Mouse (Mus musculus) embryo, embryonic 10 days (tissue): ENCODE measurements around the gene Myadm.

Experiments used
- DNase-seq: peaks from one replicate; pipeline ENCODE4 v3.0.0-alpha.2; 2015; ENCODE audit warnings: low spot score

Gene Myadm

GRCm38 (mm10) chr7:3317704-3318103 is 28.8 kb downstream of the Myadm start:
- no peak for DNase-seq

GRCm38 (mm10) chr7:3320856-3321255 is 32.0 kb downstream of the Myadm start:
- no peak for DNase-seq

GRCm38 (mm10) chr7:3323826-3324225 is 34.9 kb downstream of the Myadm start:
- DNase-seq, result no peak

DNA sequence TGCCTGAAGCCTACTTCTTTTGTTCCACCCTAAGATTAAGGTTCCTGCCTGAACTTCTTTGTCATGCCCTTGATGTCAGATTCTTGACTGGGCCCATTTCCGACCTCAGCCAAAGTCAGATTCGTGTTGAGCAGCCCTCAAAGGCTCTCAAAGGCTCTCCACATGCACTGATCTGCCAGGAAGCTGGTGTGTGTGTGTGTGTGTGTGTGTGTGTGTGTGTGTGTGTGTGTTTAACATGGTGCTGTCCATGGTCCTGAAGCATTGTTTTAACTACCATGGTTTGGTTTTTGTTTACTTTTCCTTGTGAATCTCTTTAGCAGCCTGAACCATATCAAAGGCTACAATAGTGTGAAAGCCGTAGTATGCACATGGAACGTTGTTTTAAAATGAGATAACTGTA is 39.1 kb downstream of the Myadm start:
- peak; percentile 36 for DNase-seq

- DNase-seq, result peak; percentile 86
Measured at GRCm38 (mm10) chr7:3329776-3330546, 41.1 kb downstream of the Myadm start.

DNA sequence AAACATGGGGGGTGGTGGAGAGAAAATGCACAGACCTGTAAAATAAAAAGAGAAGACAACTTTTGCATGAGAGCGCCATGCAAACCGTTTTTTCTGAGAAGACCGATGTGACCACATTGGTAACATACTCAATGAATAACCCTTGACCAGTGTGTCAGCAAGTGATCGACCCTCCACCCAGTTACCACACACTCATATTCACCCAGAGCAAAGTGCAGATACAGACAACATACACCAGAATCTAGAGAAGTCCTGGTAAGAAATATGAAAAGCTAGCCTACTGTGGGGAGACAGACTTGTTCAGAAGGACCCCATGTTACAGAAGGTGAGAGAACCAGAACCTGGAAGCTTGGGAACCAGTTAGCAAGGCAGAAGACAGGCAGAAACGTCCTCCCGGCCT is 42.3 kb downstream of the Myadm start:
- DNase-seq, result no peak

DNA sequence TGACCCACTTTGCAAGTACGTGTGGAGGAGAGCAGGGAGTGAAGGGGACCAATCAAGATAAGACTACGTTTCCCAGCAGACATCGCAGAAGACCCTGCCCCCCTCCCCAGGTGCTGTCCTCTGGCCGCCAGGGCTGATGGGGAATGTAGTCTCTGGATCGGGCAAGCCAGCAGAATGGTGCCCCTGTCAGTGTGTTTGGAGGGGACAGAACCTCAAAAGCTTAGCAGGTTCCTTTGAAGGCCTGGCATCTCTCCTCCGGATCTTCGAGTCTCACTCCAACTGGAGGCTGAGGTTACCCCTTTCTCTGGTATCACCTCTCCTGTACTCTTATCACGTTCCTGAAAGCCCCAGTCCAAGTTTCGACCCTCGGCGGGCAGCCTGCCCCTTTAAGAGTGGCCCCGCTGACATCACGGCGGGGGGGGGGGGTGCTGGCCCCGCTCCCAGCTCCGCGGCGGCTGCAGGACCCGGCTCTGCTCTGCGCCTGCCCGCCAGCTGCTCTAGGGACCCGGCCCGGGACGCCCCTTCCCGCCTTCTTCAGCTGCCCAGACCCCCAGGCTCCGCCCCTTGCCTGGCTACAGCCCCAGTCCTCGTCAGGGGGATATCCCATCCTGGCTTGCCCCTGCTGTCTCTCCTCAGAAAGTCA is 42.8 kb downstream of the Myadm start:
- DNase-seq, result peak; percentile 89

GRCm38 (mm10) chr7:3332224-3332615 is 43.3 kb downstream of the Myadm start:
- DNase-seq, result no peak

DNA sequence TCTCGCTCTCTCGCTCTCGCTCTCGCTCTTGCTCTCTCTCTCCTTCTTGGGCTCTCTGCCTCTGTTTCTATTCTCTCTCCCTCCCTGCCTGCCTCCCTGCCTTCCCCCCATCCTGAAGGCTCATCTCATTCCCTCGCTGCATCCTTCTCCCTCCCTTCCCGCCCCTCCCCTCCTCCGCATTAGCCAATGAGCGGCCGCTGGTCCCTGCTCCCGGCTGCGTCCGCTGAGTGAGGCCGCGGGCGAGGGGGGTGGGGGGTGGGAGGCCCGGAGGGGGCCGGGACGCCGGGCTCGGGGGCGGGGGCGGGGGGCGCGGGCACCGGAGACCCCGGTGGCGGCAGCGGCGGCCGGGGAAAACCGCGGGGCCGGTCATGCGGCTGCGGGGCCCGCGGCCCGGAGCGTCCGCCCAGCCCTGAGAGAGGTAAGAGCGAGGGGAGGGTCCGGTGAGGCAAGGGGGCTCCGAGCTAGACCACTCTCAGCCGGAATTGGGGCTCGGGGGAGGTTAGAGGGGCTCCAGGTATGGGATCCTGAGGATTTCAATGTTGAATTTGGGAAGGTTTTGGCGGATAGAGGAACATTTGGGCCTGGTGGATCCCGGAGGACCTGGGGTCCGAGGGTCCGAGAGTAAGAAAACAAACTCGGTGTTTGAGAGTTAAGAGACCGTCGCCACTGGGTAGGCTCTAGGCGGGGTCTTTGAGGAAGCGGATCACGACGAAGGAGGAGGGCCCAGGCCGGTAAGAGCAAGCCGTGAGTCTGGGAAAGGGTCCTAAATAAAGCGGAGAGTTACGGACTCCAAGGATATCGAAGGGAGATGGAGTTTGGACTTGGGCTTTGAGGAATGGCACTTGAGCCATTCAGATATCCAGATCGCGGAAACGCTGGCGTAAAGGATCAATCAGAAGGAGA is 44.0 kb downstream of the Myadm start, which contains the start of gene Cacng7:
Gene Cacng7 (plus strand): TSS at position 337 of the 903 bp plus-strand sequence.
- peak; percentile 77 for DNase-seq

DNA sequence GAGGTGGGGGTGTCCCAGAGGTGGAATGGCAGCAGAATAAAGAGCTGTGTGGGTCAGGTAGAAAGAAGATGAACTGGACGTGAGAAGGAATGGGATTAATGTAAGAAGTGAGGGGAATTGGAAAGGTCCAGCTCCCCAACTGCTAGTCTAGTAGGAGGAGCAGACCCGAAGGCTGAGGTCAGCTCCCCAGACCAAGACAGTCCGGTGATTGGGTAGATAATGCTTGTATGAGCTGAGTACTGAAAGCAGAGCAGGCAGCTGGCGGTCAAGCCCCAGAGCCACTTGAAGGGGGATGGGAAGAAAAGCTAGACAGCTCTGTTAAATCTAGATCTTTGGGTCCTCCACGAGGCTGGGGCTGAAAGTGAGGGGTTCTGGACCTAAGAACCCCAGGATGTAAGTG is 44.7 kb downstream of the Myadm start:
- DNase-seq, result peak; percentile 43

DNA sequence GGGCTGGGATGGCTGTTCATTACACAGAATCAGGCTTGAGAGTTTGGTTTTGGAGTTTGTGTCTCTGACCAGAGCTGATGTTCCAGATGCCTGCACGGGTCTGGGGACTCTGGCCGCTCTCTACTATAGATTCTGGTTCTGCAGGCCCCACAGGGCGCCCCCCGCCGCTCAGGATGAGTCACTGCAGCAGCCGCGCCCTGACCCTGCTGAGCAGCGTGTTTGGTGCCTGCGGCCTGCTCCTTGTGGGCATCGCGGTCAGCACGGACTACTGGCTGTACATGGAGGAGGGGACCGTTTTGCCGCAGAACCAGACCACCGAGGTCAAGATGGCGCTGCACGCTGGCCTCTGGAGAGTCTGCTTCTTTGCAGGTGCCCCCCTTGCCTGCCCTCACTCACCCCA is 47.5 kb downstream of the Myadm start:
- no peak for DNase-seq

- no peak for DNase-seq
Measured at GRCm38 (mm10) chr7:3338286-3338935, 49.5 kb downstream of the Myadm start.

- no peak for DNase-seq
Measured at GRCm38 (mm10) chr7:3339010-3339409, 50.1 kb downstream of the Myadm start.

DNA sequence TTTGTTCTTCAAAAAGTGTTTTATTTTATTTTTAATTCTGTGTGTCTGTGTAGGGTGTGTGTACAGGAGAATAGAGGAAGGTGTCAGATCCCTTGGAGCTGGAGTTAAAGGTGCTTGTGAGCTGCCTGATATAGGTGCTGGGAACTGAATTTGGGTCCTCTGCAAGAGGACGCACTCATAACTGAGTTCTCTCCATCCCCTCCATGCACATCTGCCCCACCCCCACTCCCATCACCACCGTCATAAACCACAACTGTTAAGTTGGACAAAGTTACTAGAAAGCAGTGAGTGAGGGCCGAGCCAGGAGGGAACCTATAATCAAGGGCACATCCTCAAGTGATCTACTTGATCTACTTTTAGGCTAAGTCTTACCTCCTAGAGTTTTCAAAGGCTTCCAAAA is 55.0 kb downstream of the Myadm start:
- DNase-seq, result no peak

- DNase-seq, result no peak
Measured at GRCm38 (mm10) chr7:3345301-3345700, 56.4 kb downstream of the Myadm start.

DNA sequence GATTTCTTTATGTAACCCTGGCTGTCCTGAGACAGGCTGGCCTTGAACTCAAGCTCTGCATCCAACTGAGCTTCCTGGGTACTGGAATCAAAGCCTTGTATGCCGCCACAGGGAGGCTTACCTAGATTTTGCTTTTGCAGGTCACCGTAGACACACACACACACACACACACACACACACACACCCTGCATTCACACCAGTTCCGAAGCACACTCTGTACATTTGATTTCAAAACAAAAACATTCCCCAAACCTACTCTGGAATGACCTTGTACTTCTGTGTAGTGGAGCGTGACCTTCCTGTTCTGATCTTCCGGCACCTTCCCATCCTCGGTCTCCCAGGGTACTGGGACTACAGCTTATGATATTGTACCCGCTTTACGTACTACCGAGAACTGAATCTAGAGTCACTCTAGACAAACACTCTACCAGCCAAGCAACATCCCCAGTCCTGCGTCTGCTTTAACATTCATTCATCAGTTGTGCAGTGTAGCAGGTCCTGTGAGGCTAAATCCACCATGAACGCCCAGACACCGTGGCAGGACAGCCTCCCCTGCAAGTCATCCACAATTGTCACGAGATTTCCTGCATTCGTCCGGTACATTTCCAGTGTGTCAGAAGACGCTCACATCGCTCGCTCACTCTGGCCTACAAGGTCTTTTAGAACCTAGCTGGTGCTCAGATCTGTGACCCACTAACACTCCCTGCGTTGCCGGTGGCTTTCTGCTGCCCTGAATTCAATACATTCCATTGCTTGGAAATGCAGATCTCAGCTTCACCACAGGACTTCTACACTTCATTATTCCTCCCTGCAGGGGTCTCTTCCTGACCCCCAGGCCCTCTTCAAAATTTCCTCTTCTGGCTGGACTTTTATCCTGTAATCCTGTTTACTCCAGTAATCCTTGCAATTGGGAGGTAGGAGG is 58.7 kb downstream of the Myadm start:
- DNase-seq, result no peak

DNA sequence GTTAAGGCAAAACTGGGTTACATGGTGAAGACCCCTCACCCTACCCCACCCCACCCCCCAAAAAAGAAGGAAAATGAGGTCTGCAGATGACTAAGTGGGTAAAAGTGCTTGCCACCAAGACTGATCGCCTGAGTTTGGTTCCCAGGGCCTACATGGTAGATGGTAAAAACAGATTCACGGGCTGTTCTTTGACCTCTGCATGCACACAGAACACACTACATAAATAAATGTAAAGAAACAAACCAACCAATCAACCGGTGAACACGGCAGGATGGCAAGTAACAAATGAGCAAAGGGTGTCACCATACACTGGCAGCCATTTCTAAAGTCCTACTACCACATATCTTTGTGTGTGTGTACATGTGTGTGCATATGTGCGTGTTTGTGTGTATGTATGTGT is 59.4 kb downstream of the Myadm start:
- no peak for DNase-seq

DNA sequence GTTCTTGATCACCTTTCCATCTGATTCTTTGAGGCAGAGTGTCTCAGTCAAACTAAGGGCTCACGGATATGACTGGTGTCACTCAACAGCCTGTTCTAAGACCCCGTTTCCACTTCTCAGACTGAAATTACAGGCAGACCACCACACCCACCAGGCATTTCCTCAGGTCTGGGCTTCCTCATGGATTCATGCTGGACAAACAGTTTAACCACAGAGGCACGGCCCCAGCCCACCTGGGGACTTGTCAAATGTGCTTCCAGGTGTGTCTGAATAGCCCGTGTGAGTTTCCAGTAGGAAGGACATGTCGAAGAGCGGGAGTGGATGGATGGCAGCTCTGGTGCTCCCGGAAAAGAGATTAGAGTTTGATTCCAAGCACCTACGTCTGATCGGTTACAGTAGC is 60.9 kb downstream of the Myadm start:
- no peak for DNase-seq
